Mouse (Mus musculus) cortical plate, adult 2 months (tissue): ENCODE results near the gene Adam8.

Source experiments
- CTCF ChIP-seq: fragments of 200-500 bp; IDR thresholded peaks from 2 replicates; pipeline ENCODE4 v1.5.1; 2011; ENCODE audit warnings: mild to moderate bottlenecking, control low read depth, low read length; ENCODE audit not compliant: insufficient read depth; ENCODE audit errors: extremely low read depth
- POLR2A ChIP-seq: fragments of 200-500 bp; IDR thresholded peaks from 2 replicates; pipeline ENCODE4 v1.6.1; 2011; ENCODE audit warnings: mild to moderate bottlenecking, low read length, control low read depth; ENCODE audit not compliant: insufficient read depth; ENCODE audit errors: extremely low read depth

DNA sequence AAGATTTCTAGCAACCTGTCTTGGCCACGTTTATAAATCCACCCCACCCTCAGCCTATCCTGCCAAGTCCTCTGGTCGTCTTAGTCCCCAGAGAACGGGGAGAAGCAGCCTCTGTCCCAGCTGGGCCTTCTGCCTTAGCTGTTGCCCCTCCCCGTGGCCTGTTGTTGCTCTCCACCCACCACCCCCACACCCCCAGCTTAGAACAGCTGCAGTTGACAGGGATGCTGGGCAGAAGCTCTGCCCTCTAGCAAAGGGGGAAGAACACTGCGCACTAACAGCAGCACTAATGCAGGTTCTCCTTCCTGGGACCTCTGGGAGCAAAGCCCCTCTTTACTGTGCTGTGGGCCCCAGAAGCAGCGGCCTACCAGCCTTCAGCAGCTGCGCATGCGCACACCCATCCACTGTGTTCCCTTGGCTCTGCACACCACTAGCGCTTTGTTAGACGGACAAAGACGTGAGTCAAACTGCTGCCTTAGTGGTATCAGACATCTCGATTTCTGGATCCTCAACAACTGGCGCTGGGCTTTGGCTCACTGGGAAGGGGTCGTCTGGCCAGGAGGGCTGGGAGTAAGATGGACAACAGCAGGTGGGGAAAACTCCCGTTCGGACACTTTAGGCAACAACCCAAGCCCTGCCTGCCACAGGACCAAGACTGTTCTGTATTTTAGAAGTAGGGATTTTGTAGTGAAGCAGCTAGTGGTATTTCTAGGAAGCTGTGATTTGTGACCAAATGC lies 51.7 kb downstream of the Adam8 start:
- TF ChIP-seq CTCF (no peak), POLR2A (no peak)
